Mouse (Mus musculus): ENCODE data around the gene Mark1.

DNA sequence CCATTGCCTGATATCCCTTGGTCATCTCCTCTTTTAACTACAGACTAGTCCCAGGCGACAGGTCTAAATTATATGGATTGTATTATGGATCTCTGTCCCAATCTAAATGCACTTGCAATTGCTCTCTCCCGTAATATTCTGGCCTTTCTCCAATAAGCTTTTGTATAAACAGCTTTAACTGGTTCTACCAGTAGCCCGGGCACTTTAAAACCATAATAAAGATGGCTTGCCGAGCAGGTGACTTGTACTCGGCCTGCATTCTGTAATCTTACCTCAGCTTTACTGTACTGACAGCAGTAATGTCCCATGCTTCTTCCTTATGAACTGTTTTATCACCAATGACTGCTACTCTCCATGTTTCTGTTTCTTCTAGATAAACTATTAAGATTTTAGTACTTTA lies 7.7 kb upstream of the Mark1 start:
- TF ChIP-seq CTCF (conservative IDR thresholded peaks at IDR 0.05; ENCODE audit: insufficient read depth, insufficient read length, low read depth, low read length) (no peak), POLR2A (IDR thresholded peaks at IDR 0.05; ENCODE audit: low read depth, low read length) (no peak)
